Mouse (Mus musculus): ENCODE results near the gene Nxph1. TPM values are rescaled to one million over a fixed set of nuclear protein-coding genes. Genes with fewer than 3 reads are reported as not detected.

The Nxph1 gene
- total RNA-seq (2021) = not detected
- long read RNA-seq, experiment 1 = 0 reads
- long read RNA-seq, experiment 2, partial matches to known transcripts = 0 of 1 reads
- long read RNA-seq, experiment 2, other reads (novel, unspliced or antisense) = 1 of 1 reads

GRCm38 (mm10) chr6:8948131-8948470 lies at the start of gene Nxph1:
Gene Nxph1, plus strand, starts transcription at chr6:8948431.
- intact Hi-C loops (cut with DNase I) = no loop called here
- DNase-seq = no peak

DNA sequence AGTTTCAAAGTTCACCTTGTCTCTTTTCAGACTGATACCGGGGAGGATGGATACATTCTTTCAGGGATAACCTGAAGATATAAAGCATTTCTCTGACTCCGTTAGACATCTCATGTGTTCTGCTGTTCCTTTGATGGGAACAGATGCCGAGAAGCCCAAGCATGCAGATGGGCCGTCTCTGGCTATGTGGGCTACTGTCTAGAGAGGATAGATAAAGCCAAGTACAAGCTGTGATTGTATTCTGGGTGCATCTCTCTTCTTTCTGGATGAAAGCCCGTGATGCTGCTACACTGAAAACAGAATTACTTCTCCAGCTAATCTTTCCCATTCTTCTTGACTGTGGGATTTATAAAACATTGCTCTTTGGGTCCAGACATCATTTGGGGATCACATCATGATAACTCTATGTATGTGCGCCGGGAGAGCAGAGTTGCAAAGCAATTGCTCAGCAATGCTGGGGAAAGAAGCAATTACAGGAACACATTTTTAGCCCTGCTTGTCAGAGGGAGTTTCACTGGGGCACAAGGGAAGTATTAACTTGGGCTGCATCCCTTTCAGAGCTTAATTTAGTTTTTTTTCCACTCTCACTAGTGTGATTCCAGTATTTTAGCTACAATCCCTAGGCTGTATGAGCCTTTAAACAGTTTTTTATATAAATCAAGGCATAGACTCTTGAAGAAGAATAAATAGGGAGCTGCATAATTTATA lies 48.1 kb upstream of the Nxph1 start:
- no peak for DNase-seq
- intact Hi-C loops (cut with DNase I) = no loop called here

GRCm38 (mm10) chr6:8900729-8901122 lies 47.5 kb upstream of the Nxph1 start:
- intact Hi-C loops (cut with DNase I) = no loop called here
- DNase-seq = no peak

- no peak for DNase-seq
- intact Hi-C loops (cut with DNase I) = no loop called here
These were observed 40.3 kb upstream of the Nxph1 start for GRCm38 (mm10) chr6:8907917-8908316.

GRCm38 (mm10) chr6:8913404-8913803 lies 34.8 kb upstream of the Nxph1 start:
- intact Hi-C loops (cut with DNase I) = no loop called here
- no peak for DNase-seq

DNA sequence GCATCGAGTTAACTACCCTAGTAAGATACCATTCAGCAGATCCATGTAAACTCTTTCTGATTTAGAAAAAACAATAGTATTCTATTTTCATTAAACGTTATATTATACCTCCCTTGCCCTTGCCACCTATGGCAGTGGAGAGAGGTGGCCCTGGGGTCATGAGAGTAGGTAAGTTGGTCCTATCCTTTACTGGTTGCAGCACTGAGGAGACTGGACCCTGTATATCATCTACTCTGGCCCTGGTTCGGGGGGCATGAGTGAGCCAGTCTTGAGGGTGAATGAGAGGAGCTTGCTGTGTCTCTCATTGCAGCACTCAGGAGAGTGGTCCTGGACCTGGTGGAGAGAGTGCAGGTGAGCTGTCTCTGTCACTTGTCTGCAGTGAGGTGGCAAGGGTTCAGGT lies 33.5 kb upstream of the Nxph1 start:
- intact Hi-C loops (cut with DNase I) = no loop called here
- DNase-seq = no peak

- intact Hi-C loops (cut with DNase I) = no loop called here
- DNase-seq = no peak
These were observed 23.8 kb upstream of the Nxph1 start for GRCm38 (mm10) chr6:8924481-8924880.

GRCm38 (mm10) chr6:8935241-8935640 lies 13.0 kb upstream of the Nxph1 start:
- no peak for DNase-seq
- intact Hi-C loops (cut with DNase I) = no loop called here

- intact Hi-C loops (cut with DNase I) = no loop called here
- no peak for DNase-seq
These were observed 12.5 kb upstream of the Nxph1 start for GRCm38 (mm10) chr6:8935705-8936104.

- no peak for DNase-seq
- intact Hi-C loops (cut with DNase I) = no loop called here
These were observed 12.1 kb upstream of the Nxph1 start for GRCm38 (mm10) chr6:8936168-8936567.

- no peak for DNase-seq
- intact Hi-C loops (cut with DNase I) = no loop called here
These were observed 510 bp downstream of the Nxph1 start for GRCm38 (mm10) chr6:8948471-8949411.

DNA sequence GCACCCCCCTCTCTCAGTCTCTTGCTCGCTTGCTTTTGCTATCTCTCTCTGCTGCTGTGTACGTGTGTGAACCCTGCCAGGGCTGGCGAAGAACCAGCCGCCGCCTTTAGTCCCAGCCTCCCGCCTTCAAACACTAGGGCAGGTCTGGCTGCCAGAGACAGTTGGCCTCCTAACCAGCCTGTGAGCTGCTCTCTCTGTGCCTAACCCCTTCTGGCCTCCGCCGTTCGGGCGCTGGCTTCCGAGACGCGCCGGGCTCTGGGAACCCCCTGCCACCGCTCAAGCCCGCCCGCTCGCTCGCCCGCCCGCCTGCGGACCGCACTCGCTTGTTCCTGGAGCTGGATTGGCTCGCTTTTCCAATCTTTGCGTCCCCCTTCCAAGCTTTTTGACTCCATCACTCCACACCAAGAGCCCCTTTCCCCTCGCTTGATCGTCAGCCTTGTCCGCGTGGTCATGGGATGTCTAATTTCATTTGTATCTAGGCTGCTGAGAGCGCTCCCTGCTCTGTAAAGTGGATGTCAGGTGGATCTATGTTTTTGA lies 1.5 kb downstream of the Nxph1 start:
- intact Hi-C loops (cut with DNase I) = no loop called here
- DNase-seq = no peak

DNA sequence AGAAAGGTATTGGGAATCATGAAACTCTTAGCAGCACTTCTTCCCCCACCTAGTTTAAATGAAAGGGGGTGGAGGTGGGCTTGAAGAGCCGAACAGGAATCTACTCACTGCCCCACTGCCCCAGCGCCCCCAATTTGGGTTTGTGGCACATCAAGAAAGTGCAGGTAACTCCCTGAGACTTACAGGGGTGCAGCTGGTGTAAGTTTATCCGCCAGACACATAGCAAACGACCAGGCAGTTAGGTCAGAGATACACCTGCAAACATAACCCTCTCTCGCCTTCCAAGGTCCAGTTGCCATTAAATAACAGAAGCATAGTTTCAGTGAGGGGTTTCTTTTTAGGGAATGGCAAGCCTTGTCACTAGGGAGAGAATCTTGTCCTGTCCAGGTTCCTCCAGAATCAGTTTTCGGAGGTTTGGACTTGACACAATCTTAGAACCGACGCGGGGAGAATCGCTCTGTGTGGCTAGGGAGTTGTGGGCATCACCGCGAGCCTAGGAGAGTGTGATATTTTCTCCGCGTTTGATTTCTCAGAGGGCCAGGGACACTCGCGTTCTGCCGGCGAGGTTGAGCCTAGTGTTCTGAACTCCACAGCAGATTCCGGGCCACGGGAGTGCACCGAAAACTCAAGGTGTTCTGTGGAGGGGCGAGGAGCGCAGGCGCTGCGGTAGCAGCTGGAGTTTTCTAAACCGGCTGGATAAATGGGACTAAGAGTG lies 2.5 kb downstream of the Nxph1 start:
- DNase-seq = no peak
- intact Hi-C loops (cut with DNase I) = no loop called here

- intact Hi-C loops (cut with DNase I) = no loop called here
- DNase-seq = no peak
These were observed 3.1 kb downstream of the Nxph1 start for GRCm38 (mm10) chr6:8951326-8951695.

- DNase-seq = no peak
- intact Hi-C loops (cut with DNase I) = no loop called here
These were observed 3.8 kb downstream of the Nxph1 start for GRCm38 (mm10) chr6:8951884-8952590.

GRCm38 (mm10) chr6:8955817-8956529 lies 7.7 kb downstream of the Nxph1 start:
- intact Hi-C loops (cut with DNase I) = no loop called here
- no peak for DNase-seq

- no peak for DNase-seq
- intact Hi-C loops (cut with DNase I) = no loop called here
These were observed 8.7 kb downstream of the Nxph1 start for GRCm38 (mm10) chr6:8956743-8957528.

GRCm38 (mm10) chr6:8957529-8957887 lies 9.3 kb downstream of the Nxph1 start:
- intact Hi-C loops (cut with DNase I) = no loop called here
- DNase-seq = no peak
